In genomic region chr8:22411282-22411702, GRCm38 (mm10) we compare ENCODE assay signal across 8 mouse cellular contexts. TPM values are rescaled to one million over a fixed set of nuclear protein-coding genes. Genes with fewer than 3 reads are reported as not detected.
DNase-seq lines count a peak whose midpoint lies in the region; ATAC-seq and TF ChIP-seq lines count a peak whose summit lies in the region.

Mrps31 (plus strand) TSS chr8:22411361.

- ATAC-seq in kidney, embryonic 15.5 days (replicated peaks; ENCODE audit: low FRiP score) = peak; percentile 92
- peak; percentile 96 for ATAC-seq in monocyte, adult 5-6 weeks (replicated peaks; ENCODE audit: insufficient number of reproducible peaks, low FRiP score, low TSS enrichment, poor library complexity, severe bottlenecking)

- peaks cover 8% of the 10 kb centered on the region for H3K36me3 ChIP-seq in heart, embryonic 10.5 days
- peaks cover 18% of the 10 kb centered on the region for H3K36me3 ChIP-seq in kidney, embryonic 15.5 days

- H3K27ac ChIP-seq in bone marrow macrophage, adult 2 months (ENCODE audit: insufficient read depth, low read depth, low read length) = peak within 1 kb of the TSS; percentile 37; the same call in 1 of the 2 replicates
- H3K27ac ChIP-seq in embryonic fibroblast, embryonic 13.5 days (ENCODE audit: insufficient read depth, low read length) = no peak within 1 kb of the TSS
- H3K27ac ChIP-seq in heart, embryonic 10.5 days = peak within 1 kb of the TSS; percentile 95
- H3K27ac ChIP-seq in kidney, embryonic 15.5 days = peak within 1 kb of the TSS; percentile 82

- TF ChIP-seq CTCF in bone marrow macrophage, adult 2 months (IDR thresholded peaks at IDR 0.05; ENCODE audit: low read depth, low read length) = no peak
- no peak for TF ChIP-seq CTCF in embryonic fibroblast, embryonic 13.5 days (IDR thresholded peaks at IDR 0.05; ENCODE audit: borderline replicate concordance, insufficient read depth, low read length)

- H3K4me2 ChIP-seq in kidney, embryonic 15.5 days = peak within 1 kb of the TSS; percentile 66

- H3K4me3 ChIP-seq in bone marrow macrophage, adult 2 months (ENCODE audit: insufficient read depth, low read length) = peak within 1 kb of the TSS; percentile 91
- peak within 1 kb of the TSS; percentile 75 for H3K4me3 ChIP-seq in embryonic fibroblast, embryonic 13.5 days (ENCODE audit: insufficient read depth, low read length)
- peak within 1 kb of the TSS; percentile 95 for H3K4me3 ChIP-seq in heart, embryonic 10.5 days
- peak within 1 kb of the TSS; percentile 85 for H3K4me3 ChIP-seq in kidney, embryonic 15.5 days (replicated peaks)

- H3K9me3 ChIP-seq in heart, embryonic 10.5 days = no peaks in the 10 kb centered on the region
- no peaks in the 10 kb centered on the region for H3K9me3 ChIP-seq in kidney, embryonic 15.5 days (replicated peaks)

- TF ChIP-seq POLR2A in bone marrow macrophage, adult 2 months (IDR thresholded peaks at IDR 0.05; ENCODE audit: borderline replicate concordance, low read depth, low read length) = 0 out of 2 replicates have a peak, but pooled peaks have one; percentile 75
- TF ChIP-seq POLR2A in embryonic fibroblast, embryonic 13.5 days (IDR thresholded peaks at IDR 0.05; ENCODE audit: low read depth, low read length) = peak; percentile 82

- peak within 1 kb of the TSS; percentile 90 for H3K9ac ChIP-seq in kidney, embryonic 15.5 days

- peak; percentile 91 for DNase-seq in A20 (ENCODE audit: low read depth, low spot score)
- DNase-seq in heart, embryonic 10.5 days (ENCODE audit: low spot score) = peak; percentile 92
- peak; percentile 79 for DNase-seq in liver
- DNase-seq in spleen, postnatal 4 days (ENCODE audit: low spot score in 2 of 2) = peak; percentile 78 to 87

- H3K27me3 ChIP-seq in heart, embryonic 10.5 days (ENCODE audit: insufficient read depth, poor library complexity, severe bottlenecking) = peaks cover 4% of the 10 kb centered on the region; the same call in 1 of the 2 replicates
- no peaks in the 10 kb centered on the region for H3K27me3 ChIP-seq in kidney, embryonic 15.5 days

- peaks cover 6% of the 10 kb centered on the region; the same call in 1 of the 2 replicates for H3K4me1 ChIP-seq in bone marrow macrophage, adult 2 months (ENCODE audit: control insufficient read depth, insufficient read depth, low read length)
- H3K4me1 ChIP-seq in embryonic fibroblast, embryonic 13.5 days (ENCODE audit: control insufficient read depth, insufficient read depth, low read length) = no peaks in the 10 kb centered on the region
- H3K4me1 ChIP-seq in heart, embryonic 10.5 days = peaks cover 14% of the 10 kb centered on the region; the same call in 1 of the 2 replicates
- H3K4me1 ChIP-seq in kidney, embryonic 15.5 days = peaks cover 11% of the 10 kb centered on the region

- under 1% methylated on average over 25 of the region's 25 CpGs for WGBS in heart, embryonic 10.5 days
- under 1% methylated on average over 25 of the region's 25 CpGs for WGBS in kidney, embryonic 15.5 days

RNA-seq across cellular contexts. Expression of gene Mrps31, which starts in this region (rescaled TPM):
- polyA plus RNA-seq in bone marrow macrophage, adult 2 months (2012; ENCODE audit: insufficient read depth, insufficient read length, missing spikeins) = 17.2 and 21.2 TPM in 2 replicates
- 21.7 and 22.1 TPM in 2 replicates for polyA plus RNA-seq in embryonic fibroblast, embryonic 13.5 days (2011; ENCODE audit: insufficient read length, low read depth, missing spikeins)
- polyA plus RNA-seq in heart, embryonic 10.5 days (2016; fragmentation: Nextera tagmentation; extraction: Ambion mirVana) = 47.6 and 49.7 TPM in 2 replicates
- 41.4 and 47.3 TPM in 2 replicates for polyA plus RNA-seq in kidney, embryonic 15.5 days (2015; fragmentation: Nextera tagmentation; extraction: Ambion mirVana)
- 11.2 to 22.1 TPM (median 17.3 TPM) in 3 replicates for total RNA-seq in monocyte, adult 5-6 weeks (2017)
